Mouse (Mus musculus) forebrain, embryonic 12.5 days (tissue): ENCODE results near the gene Gbp3. TPM values are rescaled to one million over a fixed set of nuclear protein-coding genes. Genes with fewer than 3 reads are reported as not detected.

Experiments used
- ATAC-seq: fragments of 200-750 bp; cut with Nextera tagmentation; 2 replicates; pipeline ENCODE4 v1.8.0; 2017; ENCODE audit warnings: moderate TSS enrichment; ENCODE audit not compliant: low FRiP score
- H3K27ac ChIP-seq: fragments of 300-500 bp; sonication (generic); 2 replicates; pipeline ENCODE4 v1.5.1; 2016; ENCODE audit warnings: mild to moderate bottlenecking
- H3K27me3 ChIP-seq: fragments of 300-500 bp; sonication (generic); 2 replicates; pipeline ENCODE4 v1.6.1; 2016; ENCODE audit warnings: mild to moderate bottlenecking
- H3K36me3 ChIP-seq: fragments of 300-500 bp; sonication (generic); replicated peaks from 2 replicates; pipeline ENCODE4 v1.6.1; 2016; ENCODE audit warnings: mild to moderate bottlenecking
- H3K4me1 ChIP-seq: fragments of 300-500 bp; sonication (generic); 2 replicates; pipeline ENCODE4 v1.6.1; 2016
- H3K4me2 ChIP-seq: fragments of 300-500 bp; sonication (generic); 2 replicates; pipeline ENCODE4 v1.6.1; 2016; ENCODE audit warnings: mild to moderate bottlenecking, moderate library complexity
- H3K4me3 ChIP-seq: fragments of 300-500 bp; sonication (generic); replicated peaks from 2 replicates; pipeline ENCODE4 v1.5.1; 2016; ENCODE audit warnings: mild to moderate bottlenecking
- H3K9ac ChIP-seq: fragments of 300-500 bp; sonication (generic); 2 replicates; pipeline ENCODE4 v1.6.1; 2016; ENCODE audit warnings: mild to moderate bottlenecking
- H3K9me3 ChIP-seq: fragments of 300-500 bp; sonication (generic); 2 replicates; pipeline ENCODE4 v1.6.1; 2016
- WGBS: fragments of 180-500 bp; shearing (Covaris S2); methylation state at CpG from one replicate; pipeline ENCODE4 v1.1.7; 2016; 5-methylcytosine and 5-hydroxymethylcytosine counted together
- polyA plus RNA-seq: library from polyadenylated mRNA; unstranded; fragments of >200 nt; fragmentation: Nextera tagmentation; extraction: Ambion mirVana; gene quantifications from 2 replicates; pipeline ENCODE4 v1.2.1, GENCODE M21; 2016

The Gbp3 gene
- polyA plus RNA-seq, 1 experiment from 2014 or later, result 0.38 TPM

DNA sequence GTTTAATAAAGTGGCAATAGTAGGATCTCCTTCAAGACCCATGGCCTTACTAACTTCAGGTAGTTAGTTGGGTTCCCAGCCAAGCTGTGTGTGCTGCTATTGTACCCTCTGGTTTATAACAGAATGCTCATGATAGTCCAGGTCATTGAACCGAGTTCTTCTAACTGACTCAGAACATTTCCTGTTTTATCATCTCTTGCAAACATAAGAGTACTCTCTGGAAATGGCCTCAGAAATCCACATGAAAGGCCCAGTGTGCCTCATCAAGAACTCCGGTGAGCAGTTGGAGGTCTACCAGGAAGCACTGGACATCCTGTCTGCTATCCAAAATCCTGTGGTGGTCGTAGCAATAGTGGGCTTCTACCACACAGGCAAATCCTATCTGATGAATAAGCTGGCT, 38.1 kb downstream of the Gbp3 start:
- no peak for ATAC-seq
- Histone ChIP-seq H3K36me3 (no peaks in the 10 kb centered on the region), H3K4me2 (no peak overlapping the region), H3K27ac (no peak overlapping the region), H3K27me3 (no peaks in the 10 kb centered on the region), H3K9me3 (no peaks in the 10 kb centered on the region), H3K9ac (no peak overlapping the region), H3K4me1 (no peaks in the 10 kb centered on the region), H3K4me3 (no peak overlapping the region)
- WGBS, result 88% methylated on average over 3 of the region's 3 CpGs

DNA sequence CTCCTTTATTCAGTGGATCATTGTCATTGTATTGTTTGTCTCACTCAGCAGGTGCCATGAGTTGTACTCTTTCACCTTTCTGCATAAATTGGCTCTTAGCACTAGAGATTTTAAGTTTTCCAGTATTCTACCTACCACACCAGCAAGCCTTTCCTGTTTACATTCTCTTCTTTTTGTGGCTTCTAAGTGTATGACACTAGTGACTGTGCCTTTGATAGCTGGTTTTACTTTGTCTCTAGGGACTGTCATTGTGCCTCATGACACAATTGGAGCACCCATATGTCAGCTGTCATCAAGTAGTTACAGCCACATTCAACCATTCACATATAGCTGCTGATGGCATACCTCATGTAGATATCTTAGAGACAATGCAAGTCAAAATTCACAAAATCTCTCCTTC, 41.8 kb downstream of the Gbp3 start:
- no peak overlapping the region for H3K9ac ChIP-seq
- no peaks in the 10 kb centered on the region for H3K27me3 ChIP-seq
- H3K4me2 ChIP-seq, result no peak overlapping the region
- H3K9me3 ChIP-seq, result no peaks in the 10 kb centered on the region
- no peaks in the 10 kb centered on the region for H3K36me3 ChIP-seq
- no peak overlapping the region for H3K4me3 ChIP-seq
- ATAC-seq, result no peak
- no peaks in the 10 kb centered on the region for H3K4me1 ChIP-seq
- no peak overlapping the region for H3K27ac ChIP-seq

DNA sequence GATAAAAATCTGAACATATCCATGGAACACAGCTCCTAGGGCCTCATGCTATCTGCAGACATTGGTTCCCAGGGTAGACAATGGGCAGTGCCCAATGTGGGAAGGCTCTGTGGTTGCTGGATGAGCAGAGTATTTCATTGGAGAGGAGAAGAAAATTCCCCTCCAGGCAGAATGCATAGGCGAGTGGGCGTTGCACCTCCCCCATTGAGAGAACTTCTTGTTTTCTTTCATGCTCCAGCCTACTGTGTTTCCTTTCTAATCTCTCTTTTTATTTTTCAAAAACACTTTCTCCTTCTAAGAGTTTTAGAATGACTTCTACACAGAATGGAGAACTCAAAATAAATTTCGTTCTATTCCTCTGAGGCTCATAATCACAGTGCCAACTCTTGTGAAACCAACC, 58.8 kb downstream of the Gbp3 start:
- no peaks in the 10 kb centered on the region for H3K27me3 ChIP-seq
- no peak overlapping the region for H3K4me2 ChIP-seq
- no peak overlapping the region for H3K4me3 ChIP-seq
- WGBS, result 73% methylated on average over 3 of the region's 3 CpGs
- no peaks in the 10 kb centered on the region for H3K36me3 ChIP-seq
- H3K9ac ChIP-seq, result no peak overlapping the region
- no peaks in the 10 kb centered on the region for H3K9me3 ChIP-seq
- no peak for ATAC-seq
- no peak overlapping the region for H3K27ac ChIP-seq
- no peaks in the 10 kb centered on the region for H3K4me1 ChIP-seq

GRCm38 (mm10) chr3:142619606-142620005, 59.8 kb downstream of the Gbp3 start:
- no peaks in the 10 kb centered on the region for H3K36me3 ChIP-seq
- 19% methylated on average over 1 of the region's 1 CpGs for WGBS
- ATAC-seq, result no peak
- H3K9me3 ChIP-seq, result no peaks in the 10 kb centered on the region
- no peak overlapping the region for H3K4me2 ChIP-seq
- no peak overlapping the region for H3K9ac ChIP-seq
- no peaks in the 10 kb centered on the region for H3K4me1 ChIP-seq
- H3K4me3 ChIP-seq, result no peak overlapping the region
- H3K27me3 ChIP-seq, result no peaks in the 10 kb centered on the region
- H3K27ac ChIP-seq, result no peak overlapping the region

DNA sequence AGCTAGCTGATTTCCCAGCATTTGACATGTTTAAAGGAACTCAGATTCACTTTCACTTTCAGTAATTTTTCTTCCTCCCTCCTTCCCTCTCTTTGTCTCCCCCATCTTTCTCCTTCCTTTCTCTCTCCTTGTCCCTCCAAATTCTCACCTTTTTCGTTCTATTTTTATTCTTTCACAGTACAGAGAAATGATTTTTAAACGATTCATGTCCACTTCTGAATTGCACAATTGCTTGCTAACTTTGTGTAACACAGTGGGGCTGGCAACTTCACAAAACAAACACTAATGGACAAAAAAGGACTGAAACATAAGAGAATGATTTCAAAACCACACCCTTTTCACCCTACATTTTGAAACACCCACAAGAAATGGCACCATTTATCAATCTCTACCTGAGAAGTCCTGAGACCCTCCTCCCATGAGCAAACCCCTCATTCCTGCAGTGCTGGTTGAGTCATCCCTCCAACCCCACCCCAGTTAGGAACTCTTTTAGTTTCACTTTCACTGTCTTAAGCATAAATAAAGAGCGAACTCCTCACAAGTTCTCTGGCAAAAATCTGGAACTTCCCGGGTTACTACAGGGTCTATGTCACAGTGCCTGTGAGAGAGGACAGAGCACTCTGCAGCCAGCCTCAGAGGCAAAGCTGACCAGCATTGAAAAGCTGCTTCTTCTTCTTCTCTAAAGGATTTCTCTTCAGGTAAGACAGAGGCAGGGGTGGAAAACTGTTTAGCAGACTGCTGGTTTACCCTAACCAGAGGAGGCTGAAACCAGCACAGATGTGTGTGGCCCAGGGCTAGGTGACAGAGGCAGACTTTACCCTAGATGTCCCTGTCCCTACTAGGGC, 60.5 kb downstream of the Gbp3 start, which contains the start of gene Gbp2:
Gene Gbp2, plus strand, starts transcription at position 492 of the 845 bp plus-strand sequence.
- Histone ChIP-seq H3K9ac (no peak within 1 kb of the TSS), H3K4me2 (no peak within 1 kb of the TSS), H3K4me1 (no peaks in the 10 kb centered on the region), H3K9me3 (no peaks in the 10 kb centered on the region), H3K27me3 (no peaks in the 10 kb centered on the region), H3K36me3 (no peaks in the 10 kb centered on the region), H3K27ac (no peak within 1 kb of the TSS), H3K4me3 (no peak within 1 kb of the TSS)
- ATAC-seq, result no peak
- WGBS, result 74% methylated on average over 4 of the region's 4 CpGs

- H3K9ac ChIP-seq, result no peak overlapping the region
- no peaks in the 10 kb centered on the region for H3K4me1 ChIP-seq
- no peaks in the 10 kb centered on the region for H3K9me3 ChIP-seq
- no peak overlapping the region for H3K4me2 ChIP-seq
- WGBS, result 58% methylated on average over 3 of the region's 3 CpGs
- H3K27me3 ChIP-seq, result no peaks in the 10 kb centered on the region
- H3K4me3 ChIP-seq, result no peak overlapping the region
- ATAC-seq, result no peak
- no peaks in the 10 kb centered on the region for H3K36me3 ChIP-seq
- no peak overlapping the region for H3K27ac ChIP-seq
These were observed 61.2 kb downstream of the Gbp3 start for GRCm38 (mm10) chr3:142620956-142621562.

Other genes starting within 250 kb of the Gbp3 start
- 12.9 and 13.1 TPM in 2 replicates for gene Pdlim5, start 164.3 kb upstream of the Gbp3 start, polyA plus RNA-seq
- gene Gbp5, start 66.0 kb upstream of the Gbp3 start, polyA plus RNA-seq, result 0.12 and 0.14 TPM in 2 replicates
- gene Gbp7, start 29.7 kb upstream of the Gbp3 start, polyA plus RNA-seq, result 1.1 and 1.3 TPM in 2 replicates
- gene Gbp2b, start 34.8 kb downstream of the Gbp3 start, polyA plus RNA-seq, result not detected in 2 replicates
- 0.17 and 0.19 TPM in 2 replicates for gene Gbp2, start 60.6 kb downstream of the Gbp3 start, polyA plus RNA-seq
- gene Kyat3, start 141.0 kb downstream of the Gbp3 start, polyA plus RNA-seq, result 8.3 and 9.6 TPM in 2 replicates
- gene Gtf2b, start 205.0 kb downstream of the Gbp3 start, polyA plus RNA-seq, result 88.7 and 90.0 TPM in 2 replicates